Mouse (Mus musculus) CH12.LX (cell line): ENCODE measurements around the gene Atxn2l.

Experiments
- CHD1 ChIP-seq: IDR thresholded peaks from 2 replicates; pipeline ENCODE4 v1.6.1; 2012; ENCODE audit warnings: low read depth, low read length, improper control_type of control experiment, inconsistent platforms
- CTCF ChIP-seq, 2 experiments: IDR thresholded peaks in 1 of 2; conservative IDR thresholded peaks in 1 of 2; 2 replicates each; pipeline ENCODE4 v1.5.1; 2011 to 2012; ENCODE audit warnings: low read depth in 2 of 2, low read length in 2 of 2, improper control_type of control experiment in 1 of 2, inconsistent platforms in 1 of 2, mild to moderate bottlenecking in 1 of 2, moderate library complexity in 1 of 2
- MXI1 ChIP-seq: IDR thresholded peaks from 2 replicates; pipeline ENCODE4 v1.6.1; 2011; ENCODE audit warnings: mild to moderate bottlenecking, low read depth, low read length, improper control_type of control experiment
- NELFE ChIP-seq: IDR thresholded peaks from 2 replicates; pipeline ENCODE4 v1.6.1; 2011; ENCODE audit warnings: low read depth, low read length, improper control_type of control experiment
- POLR2A ChIP-seq: IDR thresholded peaks from 2 replicates; pipeline ENCODE4 v1.6.1; 2011; ENCODE audit warnings: low read depth, mild to moderate bottlenecking, improper control_type of control experiment, low read length
- USF1 ChIP-seq: IDR thresholded peaks from 2 replicates; pipeline ENCODE4 v1.6.1; 2014; ENCODE audit warnings: low read depth, mild to moderate bottlenecking, inconsistent platforms, low read length, improper control_type of control experiment
- USF2 ChIP-seq: conservative IDR thresholded peaks from 2 replicates; pipeline ENCODE4 v1.6.1; 2011; ENCODE audit warnings: low read depth, low read length, improper control_type of control experiment
- ZC3H11A ChIP-seq: IDR thresholded peaks from 2 replicates; pipeline ENCODE4 v1.6.1; 2012; ENCODE audit warnings: low read depth, mild to moderate bottlenecking, inconsistent platforms, low read length, improper control_type of control experiment
- ZMIZ1 ChIP-seq: IDR thresholded peaks from 2 replicates; pipeline ENCODE4 v1.6.1; 2012; ENCODE audit warnings: low read depth, mild to moderate bottlenecking, inconsistent platforms, low read length, improper control_type of control experiment
- ZNF384 ChIP-seq: IDR thresholded peaks from 2 replicates; pipeline ENCODE4 v1.6.1; 2012; ENCODE audit warnings: low read depth, low read length, improper control_type of control experiment, inconsistent platforms

DNA sequence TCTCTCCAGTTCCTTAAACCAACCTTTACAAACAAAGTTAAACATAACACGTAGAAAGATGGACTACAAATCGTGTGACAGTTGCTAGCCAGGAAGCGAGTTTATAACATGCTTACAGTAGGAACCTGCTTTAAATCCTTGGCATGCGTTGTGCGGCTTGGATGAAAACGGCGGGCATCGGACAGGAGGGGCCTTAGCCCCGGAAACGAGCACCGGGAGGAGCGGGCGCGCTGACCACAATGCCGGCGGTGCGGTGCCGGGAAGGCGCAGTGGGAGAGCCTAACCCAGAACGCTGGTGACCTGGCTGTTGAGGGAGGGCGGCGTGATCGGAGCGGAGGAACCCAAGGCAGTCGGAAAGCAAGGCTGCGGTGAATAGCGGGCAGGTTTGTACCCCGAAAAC is 32.5 kb upstream of the Atxn2l start:
- TF ChIP-seq USF1, result no peak
- no peak for TF ChIP-seq ZNF384
- no peak for TF ChIP-seq POLR2A
- no peak for TF ChIP-seq CTCF (conservative IDR thresholded peaks at IDR 0.05 in 1 of 2, IDR thresholded peaks at IDR 0.05 in 1 of 2; ENCODE audit: low read depth in 2 of 2, low read length in 2 of 2)
- TF ChIP-seq USF2, result no peak
- no peak for TF ChIP-seq NELFE
- no peak for TF ChIP-seq ZC3H11A
- no peak for TF ChIP-seq ZMIZ1
- TF ChIP-seq MXI1, result no peak
- TF ChIP-seq CHD1, result no peak
